Mouse (Mus musculus) left cerebral cortex, postnatal 36 days (tissue): Measurements from ENCODE around the gene Mitf. TPM values are rescaled to one million over a fixed set of nuclear protein-coding genes. Genes with fewer than 3 reads are reported as not detected.

Source experiments
- DNase-seq, 2 experiments: peaks; one replicate each; pipeline ENCODE4 v3.0.0; 2021 to 2022; ENCODE audit warnings: low spot score in 2 of 2, mixed read lengths in 1 of 2
- intact Hi-C: fragments of 180-260 bp; cut with DNase I; formaldehyde crosslinking; loops from one replicate; pipeline ENCODE4 v1.15.1; 2025
- total RNA-seq, 2 experiments: library from RNA; stranded (reverse); gene quantifications; 2 replicates each; pipeline ENCODE4 v1.2.3; 2021

Gene Mitf
- 1 to 10 TPM; 6.5 to 8.8 TPM for total RNA-seq

DNA sequence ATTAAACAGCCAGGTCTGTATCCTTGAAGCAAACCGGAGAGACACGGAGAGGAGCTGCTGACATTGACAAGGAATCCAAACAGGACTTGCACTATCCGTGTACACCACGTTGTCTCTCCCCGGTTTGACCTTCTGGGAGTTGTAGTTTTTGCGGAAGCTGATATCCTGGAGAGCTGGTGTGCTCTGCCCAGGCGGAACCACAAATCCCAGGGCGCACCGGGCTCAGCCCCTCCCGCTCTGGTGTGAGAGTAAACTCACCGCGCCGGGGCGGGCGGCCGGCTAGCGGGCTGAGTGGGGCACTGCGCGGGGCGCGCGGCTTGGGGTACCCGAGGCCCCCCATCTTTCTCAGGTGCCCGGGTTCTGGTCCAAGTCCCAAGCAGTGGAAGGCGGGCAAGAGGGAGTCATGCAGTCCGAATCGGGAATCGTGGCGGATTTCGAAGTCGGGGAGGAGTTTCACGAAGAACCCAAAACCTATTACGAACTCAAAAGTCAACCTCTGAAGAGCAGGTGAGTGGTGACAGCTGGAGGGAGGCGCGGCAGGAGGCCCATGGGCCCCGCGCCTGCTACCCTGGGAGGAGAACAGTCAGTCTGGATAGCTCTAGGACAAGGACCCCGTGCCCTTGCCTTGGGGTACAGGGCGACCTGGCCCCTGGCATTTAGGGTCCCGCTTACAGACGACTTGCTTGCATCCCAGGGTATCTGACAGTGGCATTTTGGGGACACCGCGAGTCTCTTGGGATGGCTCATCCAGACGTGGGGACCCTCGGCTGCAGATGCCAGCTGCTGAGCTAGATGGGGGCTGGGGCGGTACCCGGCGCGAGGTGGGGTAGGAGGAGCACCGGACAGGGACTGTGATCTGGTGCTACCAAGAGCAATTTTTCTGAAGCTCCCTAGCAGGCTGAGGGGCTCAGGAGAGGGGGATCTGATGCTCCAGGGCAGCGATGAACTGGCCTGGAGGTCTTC lies at the start of gene Mitf:
TSS of gene Mitf (plus strand) at position 272 of the 963 bp plus-strand sequence.
- DNase-seq: peak; percentile 91
- intact Hi-C loops: no loop called here

- intact Hi-C loops: no loop called here
Measured at GRCm38 (mm10) chr6:97757361-97757760, 49.5 kb upstream of the Mitf start.

GRCm38 (mm10) chr6:97758884-97759283 lies 48.0 kb upstream of the Mitf start:
- intact Hi-C loops: loop anchor here (2.0 kb wide), 1 partner anchor 244 kb away; no protein-coding TSS in a partner anchor
- DNase-seq: no peak

More at GRCm38 (mm10) chr6:97757361-97757760, 49.5 kb upstream of the Mitf start:
- DNase-seq: no peak

DNA sequence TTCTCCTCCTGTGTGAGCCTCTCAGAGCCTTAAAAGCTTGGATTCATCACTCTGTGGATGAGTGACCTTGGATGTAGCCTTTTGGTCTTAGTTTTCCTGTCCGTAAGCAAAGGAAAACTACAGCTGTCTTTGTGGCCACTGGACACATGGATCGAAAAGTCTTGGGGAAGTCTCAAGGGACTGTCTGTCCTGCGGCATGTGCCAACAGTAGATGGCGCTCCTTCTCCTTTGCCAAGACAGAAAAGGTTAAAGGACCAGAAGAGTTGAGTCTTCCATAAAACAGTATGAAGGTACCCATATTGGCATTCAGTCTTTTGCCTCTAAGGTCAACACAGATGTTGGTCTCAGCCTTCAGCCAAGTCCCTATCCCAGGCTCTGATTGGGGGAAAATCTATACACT lies 47.6 kb upstream of the Mitf start:
- DNase-seq: peak; percentile 28 to 33
- intact Hi-C loops: loop anchor here (2.0 kb wide), 1 partner anchor 244 kb away; no protein-coding TSS in a partner anchor

GRCm38 (mm10) chr6:97761326-97761725 lies 45.5 kb upstream of the Mitf start:
- DNase-seq: peak; percentile 23 to 37
- intact Hi-C loops: loop anchor here (1.0 to 5.0 kb wide), 2 partner anchors 244 to 626 kb away; no protein-coding TSS in a partner anchor

- intact Hi-C loops: loop anchor here (5.0 kb wide), 1 partner anchor 623 kb away; no protein-coding TSS in a partner anchor
- DNase-seq: no peak
Measured at GRCm38 (mm10) chr6:97763970-97764369, 42.9 kb upstream of the Mitf start.

GRCm38 (mm10) chr6:97767836-97768235 lies 39.0 kb upstream of the Mitf start:
- intact Hi-C loops: no loop called here

GRCm38 (mm10) chr6:97769549-97769948 lies 37.3 kb upstream of the Mitf start:
- DNase-seq: peak; percentile 10 to 11
- intact Hi-C loops: no loop called here

More at GRCm38 (mm10) chr6:97767836-97768235, 39.0 kb upstream of the Mitf start:
- DNase-seq: no peak

DNA sequence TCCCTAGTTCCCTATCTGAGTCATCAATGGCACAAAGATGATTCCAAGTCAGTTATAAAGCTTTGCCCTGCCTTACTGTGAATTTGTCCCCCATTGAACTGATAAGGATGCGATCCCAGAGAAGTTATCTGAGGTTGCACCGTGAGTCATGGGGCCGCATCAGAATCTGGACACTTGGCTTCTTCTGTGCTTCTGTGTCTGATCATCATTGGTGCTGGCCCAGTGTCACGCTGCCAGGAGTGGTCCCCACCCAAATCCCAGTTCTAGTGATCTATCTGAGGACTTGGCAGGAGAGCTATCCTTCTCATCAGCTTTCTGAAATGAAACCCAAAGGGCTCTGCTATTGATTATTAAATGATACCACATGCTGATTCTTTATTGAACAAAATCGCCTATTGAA lies 25.5 kb upstream of the Mitf start:
- DNase-seq: no peak
- intact Hi-C loops: no loop called here

- intact Hi-C loops: no loop called here
- no peak for DNase-seq
Measured at GRCm38 (mm10) chr6:97782291-97782690, 24.6 kb upstream of the Mitf start.

DNA sequence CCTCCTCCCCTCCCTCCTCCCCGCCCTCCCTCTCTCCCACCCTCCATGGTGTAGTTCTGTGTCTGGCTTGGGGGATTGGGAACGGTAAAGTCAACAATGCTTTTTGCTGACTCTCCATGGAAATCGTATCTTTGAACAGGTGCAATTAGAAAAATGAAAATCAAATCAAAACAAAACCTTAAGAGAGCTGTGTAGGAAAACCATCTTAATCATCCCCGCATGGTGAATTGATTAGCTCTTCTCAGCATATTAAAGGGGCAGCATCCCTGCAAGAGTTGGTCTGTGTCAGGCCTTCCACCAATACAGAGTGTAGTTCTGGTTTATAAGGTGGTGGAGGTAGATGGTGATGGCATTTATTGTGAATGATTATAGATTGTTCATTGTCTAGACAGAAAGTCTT lies 20.0 kb upstream of the Mitf start:
- DNase-seq: no peak
- intact Hi-C loops: no loop called here

DNA sequence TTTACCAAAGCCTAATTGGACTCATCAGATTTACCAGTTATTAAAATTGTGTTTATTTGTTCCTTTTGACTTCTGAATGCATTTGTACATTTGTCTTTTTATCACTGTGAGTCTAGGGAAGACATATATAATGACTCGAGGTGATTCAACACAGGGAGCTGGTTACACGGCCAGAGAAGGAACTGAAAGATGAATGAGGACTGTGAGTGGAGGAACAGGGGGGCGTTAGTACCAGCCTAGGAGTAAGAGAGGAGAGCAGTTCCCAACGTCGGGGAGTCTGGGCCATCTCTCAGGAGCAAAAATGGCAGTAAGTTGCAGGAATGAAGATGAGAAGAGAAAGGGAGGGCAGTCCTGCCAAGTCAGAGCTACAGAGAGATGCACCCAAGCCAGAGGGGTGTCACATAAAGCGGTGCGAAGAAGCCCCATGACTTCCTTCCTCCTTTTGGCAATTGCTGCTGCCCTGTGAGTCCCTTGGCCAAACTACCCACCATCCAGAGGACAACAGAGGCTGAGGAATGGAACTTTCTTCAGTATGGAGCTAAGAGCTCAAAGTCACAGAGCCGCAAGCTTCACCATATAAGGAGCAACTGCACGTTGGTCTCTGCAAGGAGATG lies 18.4 kb upstream of the Mitf start:
- DNase-seq: no peak
- intact Hi-C loops: no loop called here

- peak in 1 of 2 experiments; percentile 18 for DNase-seq
- intact Hi-C loops: no loop called here
Measured at GRCm38 (mm10) chr6:97789700-97790099, 17.2 kb upstream of the Mitf start.

- intact Hi-C loops: no loop called here
- no peak for DNase-seq
Measured at GRCm38 (mm10) chr6:97792104-97792503, 14.7 kb upstream of the Mitf start.

- no peak for DNase-seq
- intact Hi-C loops: no loop called here
Measured at GRCm38 (mm10) chr6:97795175-97795574, 11.7 kb upstream of the Mitf start.

GRCm38 (mm10) chr6:97800615-97801014 lies 6.2 kb upstream of the Mitf start:
- no peak for DNase-seq
- intact Hi-C loops: no loop called here

DNA sequence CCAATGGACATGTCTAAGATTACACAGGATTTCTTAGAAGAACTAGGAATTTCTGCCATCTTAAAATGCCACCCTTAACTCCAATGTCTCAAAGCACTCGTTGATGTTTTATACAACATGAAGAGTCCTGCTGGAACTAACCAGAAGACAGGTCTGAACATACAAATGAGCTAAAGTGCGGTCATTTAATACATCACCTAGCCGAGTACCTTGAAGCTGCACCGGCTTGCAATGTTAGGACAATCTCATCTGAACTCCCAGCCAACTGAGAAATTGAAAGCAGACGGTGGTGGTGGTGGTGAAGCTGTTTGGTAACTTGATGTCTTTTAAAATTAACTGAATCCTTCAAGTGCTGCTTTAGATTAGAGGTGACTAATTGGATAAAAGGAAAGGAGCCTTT lies 801 bp upstream of the Mitf start:
- DNase-seq: no peak
- intact Hi-C loops: no loop called here

DNA sequence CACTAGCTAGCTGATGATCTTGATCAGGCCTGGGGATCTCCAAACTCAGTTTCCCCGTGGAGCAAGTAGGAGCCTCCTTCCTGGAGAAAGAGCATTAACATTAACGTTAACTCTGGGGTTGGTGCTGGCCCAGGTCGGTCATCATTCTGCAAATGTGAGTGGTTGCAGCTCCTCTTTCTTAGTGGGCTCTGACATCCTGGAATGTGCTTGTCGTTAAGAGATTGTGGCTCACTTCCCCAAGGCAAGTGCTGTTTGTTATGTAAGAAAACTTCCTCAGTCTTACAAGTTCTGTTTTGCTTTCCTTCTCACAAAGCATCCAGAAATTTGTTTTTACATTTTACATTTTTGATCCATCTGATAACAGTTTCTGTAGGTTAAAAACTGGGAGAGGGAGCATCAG lies 7.3 kb downstream of the Mitf start:
- DNase-seq: no peak
- intact Hi-C loops: no loop called here

DNA sequence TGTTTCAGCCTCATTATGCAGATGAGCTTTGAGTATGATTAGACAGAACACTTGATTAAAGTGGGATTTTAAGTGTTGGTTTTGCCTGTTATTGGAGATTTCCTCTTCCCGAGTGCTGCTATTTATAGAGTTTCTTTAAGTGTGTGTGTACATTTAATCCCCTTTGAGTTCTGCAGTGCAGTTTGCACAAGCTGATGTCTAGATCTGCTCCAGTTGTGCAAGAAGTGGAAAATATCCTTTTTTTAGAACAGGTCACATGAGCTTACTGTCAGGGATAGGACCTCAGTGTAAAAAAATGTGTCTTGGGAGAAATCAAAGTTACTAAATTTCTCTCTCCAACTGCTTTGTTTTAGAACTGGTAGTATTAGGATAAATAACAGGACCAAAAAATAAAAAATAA lies 8.9 kb downstream of the Mitf start:
- intact Hi-C loops: no loop called here
- DNase-seq: no peak

DNA sequence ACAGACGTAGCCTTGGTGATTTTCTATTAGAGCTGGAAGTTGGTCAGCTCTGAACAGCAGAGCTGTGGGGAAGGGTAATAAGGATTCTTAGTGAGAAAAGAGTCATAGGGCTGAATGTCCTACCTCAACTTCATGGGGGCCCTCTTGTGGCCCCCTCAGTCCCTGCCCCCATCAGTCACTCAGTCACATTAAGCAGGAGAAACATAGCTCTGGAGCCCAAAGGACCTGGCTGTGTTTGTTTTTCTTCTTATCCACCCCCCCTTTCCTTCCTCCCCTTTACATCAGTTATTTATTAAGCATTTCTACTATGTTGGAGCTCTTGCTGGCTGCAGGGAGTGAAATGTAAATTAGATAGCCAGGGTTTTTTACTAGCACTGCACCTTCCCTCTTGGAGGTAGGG lies 10.0 kb downstream of the Mitf start:
- intact Hi-C loops: no loop called here
- DNase-seq: no peak

DNA sequence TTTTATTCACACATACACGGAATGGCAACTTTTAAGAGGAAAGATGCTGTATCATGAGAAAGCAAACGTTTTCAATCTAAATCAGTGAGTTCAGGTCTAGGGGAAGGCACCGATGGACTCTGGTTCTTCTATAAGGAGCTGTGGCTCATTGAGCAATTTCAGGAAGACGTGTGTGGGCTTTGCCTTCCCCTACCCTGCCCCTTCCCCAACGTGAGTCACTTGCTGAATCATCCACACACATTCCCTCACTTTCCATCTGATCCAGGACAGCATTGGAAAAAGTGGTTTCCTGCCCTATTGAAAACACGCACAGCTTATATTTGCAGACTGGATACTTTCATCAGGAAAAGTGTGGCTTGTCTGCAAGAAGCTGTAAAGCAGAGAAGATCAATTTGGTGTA lies 11.3 kb downstream of the Mitf start:
- no peak for DNase-seq
- intact Hi-C loops: no loop called here
